Mouse (Mus musculus): ENCODE measurements at regions not wholly inside any gene's neighbourhood (a gene's known extent, or its start where the extent isn't known, plus 50 kb on each side); places are given as distances from the start of the nearest gene placed in this dataset.
A peak's percentile ranks its signal among the peaks of the same experiment; 100 is the strongest.

- DNase-seq, result no peak
Measured at GRCm38 (mm10) chr10:110534387-110534786, 78.4 kb upstream of the Nav3 start.

- no peak for DNase-seq
Measured at GRCm38 (mm10) chr10:110542712-110543111, 86.7 kb upstream of the Nav3 start.

- DNase-seq, result no peak
Measured at GRCm38 (mm10) chr10:110548391-110548790, 92.4 kb upstream of the Nav3 start.

- no peak for DNase-seq
Measured at GRCm38 (mm10) chr10:110553954-110554353, 98.0 kb upstream of the Nav3 start.

- DNase-seq, result no peak
Measured at GRCm38 (mm10) chr10:110556326-110556883, 100.4 kb upstream of the Nav3 start.

GRCm38 (mm10) chr10:110563057-110563456, 107.1 kb upstream of the Nav3 start:
- no peak for DNase-seq

GRCm38 (mm10) chr10:110563571-110563970, 107.6 kb upstream of the Nav3 start:
- no peak for DNase-seq

GRCm38 (mm10) chr10:110566260-110567050, 110.5 kb upstream of the Nav3 start:
- no peak for DNase-seq

GRCm38 (mm10) chr10:110570465-110570864, 114.5 kb upstream of the Nav3 start:
- DNase-seq, result no peak

GRCm38 (mm10) chr10:110571179-110571578, 115.2 kb upstream of the Nav3 start:
- no peak for DNase-seq

GRCm38 (mm10) chr10:110573530-110573929, 117.5 kb upstream of the Nav3 start:
- no peak for DNase-seq

- DNase-seq, result no peak
Measured at GRCm38 (mm10) chr10:110586029-110586428, 130.0 kb upstream of the Nav3 start.

GRCm38 (mm10) chr10:110586507-110586906, 130.5 kb upstream of the Nav3 start:
- DNase-seq, result no peak

- no peak for DNase-seq
Measured at GRCm38 (mm10) chr10:110587529-110587928, 131.5 kb upstream of the Nav3 start.

- DNase-seq, result peak; percentile 35
Measured at GRCm38 (mm10) chr10:110600352-110600853, 144.4 kb upstream of the Nav3 start.

GRCm38 (mm10) chr10:110610336-110610735, 134.9 kb upstream of the E2f7 start:
- DNase-seq, result no peak

- DNase-seq, result no peak
Measured at GRCm38 (mm10) chr10:110617004-110617403, 128.2 kb upstream of the E2f7 start.

GRCm38 (mm10) chr10:110619193-110619592, 126.0 kb upstream of the E2f7 start:
- DNase-seq, result peak; percentile 11

GRCm38 (mm10) chr10:110625644-110626043, 119.6 kb upstream of the E2f7 start:
- DNase-seq, result no peak

GRCm38 (mm10) chr10:110640406-110640805, 104.8 kb upstream of the E2f7 start:
- no peak for DNase-seq

- no peak for DNase-seq
Measured at GRCm38 (mm10) chr10:110642065-110642690, 103.1 kb upstream of the E2f7 start.

- DNase-seq, result no peak
Measured at GRCm38 (mm10) chr10:110647603-110648002, 97.6 kb upstream of the E2f7 start.

GRCm38 (mm10) chr10:110650107-110650506, 95.1 kb upstream of the E2f7 start:
- DNase-seq, result peak; percentile 7

GRCm38 (mm10) chr10:110650851-110651250, 94.4 kb upstream of the E2f7 start:
- DNase-seq, result no peak

All from right cerebral cortex, postnatal 25 days (tissue).